ENCODE assay signal across 24 mouse cellular contexts in the genomic region with DNA sequence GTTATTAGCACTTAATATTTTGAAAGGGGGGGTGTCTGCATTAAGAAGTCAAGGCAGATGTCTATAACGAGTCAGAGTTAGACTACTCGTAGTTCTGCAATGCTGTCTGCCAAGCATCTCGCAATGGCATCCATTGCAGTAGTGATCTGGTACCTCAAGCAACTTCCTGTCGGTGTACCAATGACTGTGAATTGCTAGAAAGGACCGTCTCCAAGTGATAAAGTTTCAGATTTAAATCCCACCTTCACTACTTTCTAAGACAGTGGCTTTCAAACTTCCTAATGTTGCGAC.
"Had no signal": no experiment of that assay in that cellular context is flagged by ENCODE, and none has a peak within 500 bp of the region (broad histone marks: within the 10 kb centered on the region; RNA-seq: fewer than 3 reads in every experiment).

No protein-coding gene starts in this region.

- H3K4me1 ChIP-seq: heart, embryonic 13.5 days; heart, embryonic 15.5 days; hindbrain, embryonic 13.5 days; hindbrain, embryonic 15.5 days; limb, embryonic 13.5 days; limb, embryonic 15.5 days had no signal

- H3K27me3 ChIP-seq: heart, embryonic 13.5 days; heart, embryonic 15.5 days; hindbrain, embryonic 13.5 days; hindbrain, embryonic 15.5 days; limb, embryonic 13.5 days; limb, embryonic 15.5 days had no signal

- H3K9ac ChIP-seq: heart, embryonic 13.5 days; heart, embryonic 15.5 days; hindbrain, embryonic 13.5 days; hindbrain, embryonic 15.5 days; limb, embryonic 13.5 days; limb, embryonic 15.5 days had no signal

- H3K4me2 ChIP-seq: heart, embryonic 11.5 days; heart, embryonic 13.5 days; heart, embryonic 15.5 days; hindbrain, embryonic 13.5 days; hindbrain, embryonic 15.5 days; limb, embryonic 13.5 days; limb, embryonic 15.5 days had no signal

- H3K9me3 ChIP-seq: heart, embryonic 13.5 days; heart, embryonic 15.5 days; hindbrain, embryonic 13.5 days; hindbrain, embryonic 15.5 days; limb, embryonic 13.5 days; limb, embryonic 15.5 days had no signal

- ATAC-seq: forebrain, embryonic 16.5 days; hindbrain, postnatal 0 days; intestine, embryonic 16.5 days had no signal

- H3K4me3 ChIP-seq: gastrocnemius, adult 2 months; heart, adult 2 months; heart, embryonic 13.5 days; heart, embryonic 15.5 days; hindbrain, embryonic 13.5 days; hindbrain, embryonic 15.5 days; layer of hippocampus, adult 2 months; limb, embryonic 13.5 days; limb, embryonic 15.5 days had no signal

- H3K36me3 ChIP-seq: heart, embryonic 13.5 days; heart, embryonic 15.5 days; hindbrain, embryonic 13.5 days; hindbrain, embryonic 15.5 days; limb, embryonic 13.5 days; limb, embryonic 15.5 days had no signal

- H3K27ac ChIP-seq: gastrocnemius, adult 2 months; heart, adult 2 months; heart, embryonic 13.5 days; heart, embryonic 15.5 days; hindbrain, embryonic 13.5 days; hindbrain, embryonic 15.5 days; hindbrain, postnatal 0 days; layer of hippocampus, adult 2 months; limb, embryonic 13.5 days; limb, embryonic 15.5 days had no signal

- DNase-seq: gastrocnemius, adult 2 months; gastrocnemius, postnatal 10 days; gastrocnemius, postnatal 25 days; heart, adult 11 months; heart, adult 2 months; heart, postnatal 14 days; heart, postnatal 36 days; kidney, adult 11 months; kidney, adult 2 months; kidney, postnatal 10 days; kidney, postnatal 25 days; kidney, postnatal 4 days; left cerebral cortex, postnatal 4 days had no signal
